Mouse (Mus musculus): Measurements from ENCODE around the gene Wbp2.

Wbp2 gene

GRCm38 (mm10) chr11:116062521-116062920 is 24.3 kb downstream of the Wbp2 start:
- no peak for DNase-seq (ENCODE audit: low spot score in 2 of 2)

GRCm38 (mm10) chr11:116061641-116062415 is 25.0 kb downstream of the Wbp2 start:
- no peak for DNase-seq (ENCODE audit: low spot score in 2 of 2)

GRCm38 (mm10) chr11:116060596-116060995 is 26.2 kb downstream of the Wbp2 start:
- no peak for DNase-seq (ENCODE audit: low spot score in 2 of 2)

- DNase-seq (ENCODE audit: low spot score in 2 of 2), result no peak
Observed at GRCm38 (mm10) chr11:116059691-116060025, 27.1 kb downstream of the Wbp2 start.

GRCm38 (mm10) chr11:116058868-116059690 is 27.7 kb downstream of the Wbp2 start:
- DNase-seq (ENCODE audit: low spot score in 2 of 2), result no peak

GRCm38 (mm10) chr11:116058022-116058614 is 28.7 kb downstream of the Wbp2 start:
- DNase-seq (ENCODE audit: low spot score in 2 of 2), result no peak

- DNase-seq (ENCODE audit: low spot score in 2 of 2), result no peak
Observed at GRCm38 (mm10) chr11:116057237-116057881, 29.4 kb downstream of the Wbp2 start.

GRCm38 (mm10) chr11:116055873-116056272 is 30.9 kb downstream of the Wbp2 start:
- no peak for DNase-seq (ENCODE audit: low spot score in 2 of 2)

- DNase-seq (ENCODE audit: low spot score in 2 of 2), result no peak
Observed at GRCm38 (mm10) chr11:116053510-116054229, 33.1 kb downstream of the Wbp2 start.

GRCm38 (mm10) chr11:116050196-116050595 is 36.6 kb downstream of the Wbp2 start:
- DNase-seq (ENCODE audit: low spot score in 2 of 2), result no peak

GRCm38 (mm10) chr11:116049610-116050009 is 37.2 kb downstream of the Wbp2 start:
- DNase-seq (ENCODE audit: low spot score in 2 of 2), result no peak

- DNase-seq (ENCODE audit: low spot score in 2 of 2), result no peak
Observed at GRCm38 (mm10) chr11:116045173-116045572, 41.6 kb downstream of the Wbp2 start.

- DNase-seq (ENCODE audit: low spot score in 2 of 2), result no peak
Observed at GRCm38 (mm10) chr11:116043286-116043685, 43.5 kb downstream of the Wbp2 start.

- no peak for DNase-seq (ENCODE audit: low spot score in 2 of 2)
Observed at GRCm38 (mm10) chr11:116042372-116043138, 44.2 kb downstream of the Wbp2 start.

GRCm38 (mm10) chr11:116041833-116042232 is 45.0 kb downstream of the Wbp2 start:
- no peak for DNase-seq (ENCODE audit: low spot score in 2 of 2)

GRCm38 (mm10) chr11:116040593-116040992 is 46.2 kb downstream of the Wbp2 start:
- no peak for DNase-seq (ENCODE audit: low spot score in 2 of 2)

- DNase-seq (ENCODE audit: low spot score in 2 of 2), result no peak
Observed at GRCm38 (mm10) chr11:116037826-116038225, 49.0 kb downstream of the Wbp2 start.

- DNase-seq (ENCODE audit: low spot score in 2 of 2), result no peak
Observed at GRCm38 (mm10) chr11:116036671-116037070, 50.1 kb downstream of the Wbp2 start.

- no peak for DNase-seq (ENCODE audit: low spot score in 2 of 2)
Observed at GRCm38 (mm10) chr11:116034584-116034983, 52.2 kb downstream of the Wbp2 start.

All from natural killer cell, adult 2 months (primary cell).